Comparison of ENCODE assay signal across 19 mouse cellular contexts in genomic region chr6:146110425-146110824, GRCm38 (mm10).
DNase-seq lines count a peak whose midpoint lies in the region; ATAC-seq and TF ChIP-seq lines count a peak whose summit lies in the region.
"Had no signal": no experiment of that assay in that cellular context is flagged by ENCODE, and none has a peak within 500 bp of the region (broad histone marks: within the 10 kb centered on the region; RNA-seq: fewer than 3 reads in every experiment).

No protein-coding gene starts in this region.

- peak; percentile 68 for DNase-seq in 3T3-L1 (ENCODE audit: low read depth, low spot score)
- no peak for DNase-seq in Patski (ENCODE audit: low read depth, low spot score)
- no peak for DNase-seq in hindbrain, embryonic 14.5 days (ENCODE audit: low spot score)
- no peak for DNase-seq in urinary bladder, adult 18-20 months (ENCODE audit: low spot score in 2 of 2)
- DNase-seq in layer of hippocampus, postnatal 10 days (ENCODE audit: low spot score in 2 of 2): no peak
- DNase-seq in ovary, postnatal 14 days (ENCODE audit: low spot score): no peak
- DNase-seq: adrenal gland, adult 2 months; cerebellum, postnatal 10 days; heart, postnatal 36 days; kidney, adult 11 months; kidney, postnatal 25 days; layer of hippocampus, postnatal 36 days; lung, postnatal 14 days; thymus, adult 18-20 months had no signal

- no peak for TF ChIP-seq CTCF in Patski (IDR thresholded peaks at IDR 0.05)

- no peaks in the 10 kb centered on the region for H3K27me3 ChIP-seq in kidney, embryonic 15.5 days
- no peaks in the 10 kb centered on the region for H3K27me3 ChIP-seq in kidney, embryonic 16.5 days (ENCODE audit: insufficient read depth, low read length)
- no peaks in the 10 kb centered on the region for H3K27me3 ChIP-seq in Patski
- no peaks in the 10 kb centered on the region for H3K27me3 ChIP-seq in hindbrain, embryonic 14.5 days (ENCODE audit: control insufficient read depth, insufficient read depth, low read length)
- H3K27me3 ChIP-seq: embryonic facial prominence, embryonic 15.5 days; heart, embryonic 12.5 days; liver, embryonic 15.5 days had no signal

- POLR2A ChIA-PET in Patski (lab: Charles Lee): interaction anchor here (1.1 to 1.5 kb wide), 2 partner anchors 251 to 255 kb away, joined by 3 to 4 read pairs; no protein-coding TSS in a partner anchor

- H3K4me1 ChIP-seq in kidney, embryonic 15.5 days: peaks cover 17% of the 10 kb centered on the region
- peaks cover 5% of the 10 kb centered on the region for H3K4me1 ChIP-seq in kidney, embryonic 16.5 days (ENCODE audit: insufficient read depth, low read length)
- peaks cover 28% of the 10 kb centered on the region for H3K4me1 ChIP-seq in hindbrain, embryonic 14.5 days (replicated peaks; ENCODE audit: control insufficient read depth, insufficient read depth, low read length)

- H3K4me3 ChIP-seq in kidney, embryonic 15.5 days (replicated peaks): no peak overlapping the region
- H3K4me3 ChIP-seq in kidney, embryonic 16.5 days (ENCODE audit: low read length): no peak overlapping the region
- no peak overlapping the region for H3K4me3 ChIP-seq in hindbrain, embryonic 14.5 days (replicated peaks; ENCODE audit: low read length)
- H3K4me3 ChIP-seq: embryonic facial prominence, embryonic 15.5 days; heart, embryonic 12.5 days; liver, embryonic 15.5 days had no signal

- ATAC-seq in kidney, embryonic 15.5 days (replicated peaks; ENCODE audit: low FRiP score): no peak
- ATAC-seq in kidney, embryonic 16.5 days (ENCODE audit: low FRiP score, low TSS enrichment): no peak
- peak; percentile 55 for ATAC-seq in Patski
- no peak for ATAC-seq in hindbrain, embryonic 14.5 days (ENCODE audit: low FRiP score)

- H3K36me3 ChIP-seq in kidney, embryonic 15.5 days: no peaks in the 10 kb centered on the region
- no peaks in the 10 kb centered on the region for H3K36me3 ChIP-seq in kidney, embryonic 16.5 days (ENCODE audit: insufficient read depth, low read length)
- no peaks in the 10 kb centered on the region for H3K36me3 ChIP-seq in hindbrain, embryonic 14.5 days (replicated peaks; ENCODE audit: control insufficient read depth, insufficient read depth)
- H3K36me3 ChIP-seq: embryonic facial prominence, embryonic 15.5 days; liver, embryonic 15.5 days had no signal

- no peak overlapping the region for H3K4me2 ChIP-seq in kidney, embryonic 15.5 days
- no peak overlapping the region for H3K4me2 ChIP-seq in kidney, embryonic 16.5 days (replicated peaks; ENCODE audit: low read depth, low read length)
- no peak overlapping the region for H3K4me2 ChIP-seq in hindbrain, embryonic 14.5 days (replicated peaks)
- H3K4me2 ChIP-seq: embryonic facial prominence, embryonic 15.5 days; heart, embryonic 12.5 days; liver, embryonic 15.5 days had no signal

- H3K9ac ChIP-seq in kidney, embryonic 15.5 days: no peak overlapping the region
- H3K9ac ChIP-seq in kidney, embryonic 16.5 days (replicated peaks; ENCODE audit: low read length): no peak overlapping the region
- H3K9ac ChIP-seq in hindbrain, embryonic 14.5 days: no peak overlapping the region
- H3K9ac ChIP-seq: embryonic facial prominence, embryonic 15.5 days; heart, embryonic 12.5 days; liver, embryonic 15.5 days had no signal

- no peaks in the 10 kb centered on the region for H3K9me3 ChIP-seq in kidney, embryonic 15.5 days (replicated peaks)
- H3K9me3 ChIP-seq in kidney, embryonic 16.5 days (ENCODE audit: low read length): 0 out of 2 replicates have a peak, but pooled peaks cover 4% of the 10 kb centered on the region
- H3K9me3 ChIP-seq in hindbrain, embryonic 14.5 days (ENCODE audit: control insufficient read depth, low read length): no peaks in the 10 kb centered on the region
- H3K9me3 ChIP-seq: embryonic facial prominence, embryonic 15.5 days; liver, embryonic 15.5 days had no signal

- 58% methylated on average over 4 of the region's 4 CpGs for WGBS in kidney, embryonic 15.5 days
- 66% methylated on average over 4 of the region's 4 CpGs for WGBS in kidney, embryonic 16.5 days
- 57% methylated on average over 4 of the region's 4 CpGs for WGBS in hindbrain, embryonic 14.5 days

- CTCF ChIA-PET in Patski (lab: Charles Lee): interaction anchor here (0.9 to 2.1 kb wide), 4 partner anchors 9 to 31 kb away, joined by 3 to 6 read pairs (median 3); no protein-coding TSS in a partner anchor

- H3K27ac ChIP-seq in kidney, embryonic 15.5 days: 0 out of 2 replicates have a peak overlapping the region, but pooled peaks have one; percentile 28
- H3K27ac ChIP-seq in kidney, embryonic 16.5 days (ENCODE audit: low read length): no peak overlapping the region
- peak overlapping the region; percentile 69 for H3K27ac ChIP-seq in hindbrain, embryonic 14.5 days
- H3K27ac ChIP-seq: embryonic facial prominence, embryonic 15.5 days; liver, embryonic 15.5 days had no signal

- in situ Hi-C loops in Patski (cut with MboI; ENCODE audit: low pct_unique_long_range_greater_than_20kb): no loop called here
